Mouse (Mus musculus): ENCODE data around the gene 4931428L18Rik. TPM values are rescaled to one million over a fixed set of nuclear protein-coding genes. Genes with fewer than 3 reads are reported as not detected.

Gene 4931428L18Rik
- total and polyA plus RNA-seq, 2 experiments from 2014 or later = not detected

DNA sequence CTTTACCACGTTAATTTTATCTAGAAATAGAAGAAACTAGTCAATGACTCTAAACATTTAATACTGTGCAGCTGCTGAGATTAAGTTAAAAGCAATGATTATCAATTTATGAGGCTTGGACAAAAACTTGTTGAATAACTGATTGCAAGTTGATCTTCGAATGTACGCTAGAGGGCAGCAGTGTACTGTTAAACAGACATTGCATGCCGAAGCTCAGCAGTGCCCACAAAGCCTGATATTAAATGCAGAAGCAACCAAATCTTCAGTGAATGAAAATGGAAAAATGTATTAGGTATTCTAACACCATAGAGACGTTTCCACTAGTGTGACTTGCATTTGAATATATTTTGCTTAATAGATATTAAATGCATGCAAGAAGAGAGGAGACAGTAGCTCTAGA lies 12.3 kb downstream of the 4931428L18Rik start:
- ATAC-seq (ENCODE audit: low FRiP score) (peak; percentile 74; the same call in 1 of the 2 replicates), DNase-seq (ENCODE audit: low spot score) (peak; percentile 92)
- H3K9me3 ChIP-seq (ENCODE audit: low read length) = no peaks in the 10 kb centered on the region
- H3K4me2 ChIP-seq (ENCODE audit: low read depth, low read length, poor library complexity, severe bottlenecking) = no peak overlapping the region
- no peaks in the 10 kb centered on the region for H3K4me1 ChIP-seq (ENCODE audit: insufficient read depth, low read length)
- 1% methylated on average over 5 of the region's 5 CpGs for WGBS
- no peak overlapping the region for H3K9ac ChIP-seq (replicated peaks; ENCODE audit: low read length, poor library complexity, severe bottlenecking)
- no peaks in the 10 kb centered on the region for H3K36me3 ChIP-seq (ENCODE audit: insufficient read depth, low read length)
- TF ChIP-seq CTCF (IDR thresholded peaks at IDR 0.05) = peak; percentile 93
- no peak overlapping the region for H3K4me3 ChIP-seq (ENCODE audit: low read depth, low read length)
- no peaks in the 10 kb centered on the region for H3K27me3 ChIP-seq (ENCODE audit: insufficient read depth, low read length)
- H3K27ac ChIP-seq (ENCODE audit: low read depth, low read length) = no peak overlapping the region

DNA sequence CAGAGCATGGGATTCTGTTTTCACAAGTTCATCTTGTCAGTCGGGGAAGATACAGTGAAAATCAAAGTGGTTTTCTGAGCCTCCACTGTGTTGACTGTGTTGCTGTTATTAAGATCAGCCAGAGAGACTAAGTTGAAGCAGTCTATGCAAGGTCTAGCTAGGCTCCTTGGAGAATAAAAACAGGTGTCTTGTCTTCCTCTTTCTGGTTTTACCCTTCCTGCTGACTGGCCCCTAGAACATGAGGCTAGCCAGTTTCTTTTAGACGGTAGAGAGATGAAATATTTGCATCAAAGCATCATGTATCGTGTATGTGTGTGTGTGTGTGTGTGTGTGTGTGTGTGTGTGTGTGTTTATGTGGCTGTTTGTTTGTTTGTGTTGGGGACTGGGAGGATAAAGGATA lies 16.7 kb downstream of the 4931428L18Rik start:
- no peak for ATAC-seq (ENCODE audit: low FRiP score)

DNA sequence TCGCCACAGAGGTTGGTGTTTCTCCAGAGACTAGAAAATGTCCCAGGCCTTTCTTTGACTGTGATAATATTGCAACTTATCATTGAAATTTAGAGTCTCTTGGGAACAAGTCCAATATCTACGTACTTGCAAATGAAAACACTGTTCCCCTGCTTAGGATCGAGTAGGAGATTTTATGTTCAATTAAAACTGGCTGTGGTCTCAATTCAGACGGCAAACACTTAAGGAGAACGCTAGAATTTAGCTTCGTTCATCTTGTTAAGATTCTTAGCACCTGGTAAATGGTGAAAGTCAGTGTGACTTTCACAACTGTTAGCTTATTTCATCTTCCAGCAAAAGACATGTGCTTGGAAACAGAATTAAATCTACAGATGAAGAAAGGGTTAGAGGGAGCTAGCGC lies 17.1 kb downstream of the 4931428L18Rik start:
- Histone ChIP-seq H3K27ac (ENCODE audit: low read depth, low read length) (no peak overlapping the region), H3K27me3 (ENCODE audit: insufficient read depth, low read length) (no peaks in the 10 kb centered on the region), H3K4me3 (ENCODE audit: low read depth, low read length) (no peak overlapping the region), H3K9me3 (ENCODE audit: low read length) (no peaks in the 10 kb centered on the region), H3K4me2 (ENCODE audit: low read depth, low read length, poor library complexity, severe bottlenecking) (no peak overlapping the region), H3K4me1 (ENCODE audit: insufficient read depth, low read length) (no peaks in the 10 kb centered on the region), H3K9ac (replicated peaks; ENCODE audit: low read length, poor library complexity, severe bottlenecking) (no peak overlapping the region), H3K36me3 (ENCODE audit: insufficient read depth, low read length) (no peaks in the 10 kb centered on the region)
- no peak for TF ChIP-seq CTCF (IDR thresholded peaks at IDR 0.05)
- ATAC-seq (ENCODE audit: low FRiP score) = no peak
- WGBS = 74% methylated on average over 7 of the region's 7 CpGs
- DNase-seq (ENCODE audit: low spot score) = no peak

More for the DNA sequence above, 16.7 kb downstream of the 4931428L18Rik start:
- DNase-seq (ENCODE audit: low spot score) = no peak
- Histone ChIP-seq H3K27me3 (ENCODE audit: insufficient read depth, low read length) (no peaks in the 10 kb centered on the region), H3K4me1 (ENCODE audit: insufficient read depth, low read length) (no peaks in the 10 kb centered on the region), H3K4me3 (ENCODE audit: low read depth, low read length) (no peak overlapping the region), H3K36me3 (ENCODE audit: insufficient read depth, low read length) (no peaks in the 10 kb centered on the region), H3K27ac (ENCODE audit: low read depth, low read length) (no peak overlapping the region), H3K9me3 (ENCODE audit: low read length) (no peaks in the 10 kb centered on the region), H3K9ac (replicated peaks; ENCODE audit: low read length, poor library complexity, severe bottlenecking) (no peak overlapping the region), H3K4me2 (ENCODE audit: low read depth, low read length, poor library complexity, severe bottlenecking) (no peak overlapping the region)
- WGBS = 68% methylated on average over 3 of the region's 3 CpGs
- no peak for TF ChIP-seq CTCF (IDR thresholded peaks at IDR 0.05)

DNA sequence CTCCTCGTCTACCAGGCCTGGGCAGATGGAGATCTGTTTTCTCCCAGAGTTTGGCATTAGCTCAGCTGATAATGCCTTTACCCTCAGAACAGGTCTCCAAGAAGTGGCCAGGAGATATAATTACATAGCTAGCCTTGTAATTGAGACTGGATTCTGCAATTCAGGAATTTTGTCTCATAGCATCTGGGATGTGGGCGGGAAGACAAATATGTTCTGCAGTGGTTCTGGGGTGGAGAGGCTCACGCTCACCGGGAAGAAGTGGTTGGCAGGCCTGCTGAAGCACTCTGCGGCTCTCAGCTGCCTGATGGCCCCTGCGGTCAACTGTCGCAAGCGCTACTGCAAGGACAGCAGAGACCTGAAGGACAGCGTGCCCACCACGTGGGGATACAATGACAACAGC lies 18.7 kb downstream of the 4931428L18Rik start:
- Histone ChIP-seq H3K4me1 (ENCODE audit: insufficient read depth, low read length) (no peaks in the 10 kb centered on the region), H3K4me2 (ENCODE audit: low read depth, low read length, poor library complexity, severe bottlenecking) (no peak overlapping the region), H3K9me3 (ENCODE audit: low read length) (no peaks in the 10 kb centered on the region), H3K4me3 (ENCODE audit: low read depth, low read length) (no peak overlapping the region), H3K36me3 (ENCODE audit: insufficient read depth, low read length) (no peaks in the 10 kb centered on the region), H3K9ac (replicated peaks; ENCODE audit: low read length, poor library complexity, severe bottlenecking) (no peak overlapping the region), H3K27me3 (ENCODE audit: insufficient read depth, low read length) (no peaks in the 10 kb centered on the region), H3K27ac (ENCODE audit: low read depth, low read length) (no peak overlapping the region)
- TF ChIP-seq CTCF (IDR thresholded peaks at IDR 0.05) = no peak
- 91% methylated on average over 10 of the region's 10 CpGs for WGBS
- DNase-seq (ENCODE audit: low spot score) = no peak
- ATAC-seq (ENCODE audit: low FRiP score) = no peak

DNA sequence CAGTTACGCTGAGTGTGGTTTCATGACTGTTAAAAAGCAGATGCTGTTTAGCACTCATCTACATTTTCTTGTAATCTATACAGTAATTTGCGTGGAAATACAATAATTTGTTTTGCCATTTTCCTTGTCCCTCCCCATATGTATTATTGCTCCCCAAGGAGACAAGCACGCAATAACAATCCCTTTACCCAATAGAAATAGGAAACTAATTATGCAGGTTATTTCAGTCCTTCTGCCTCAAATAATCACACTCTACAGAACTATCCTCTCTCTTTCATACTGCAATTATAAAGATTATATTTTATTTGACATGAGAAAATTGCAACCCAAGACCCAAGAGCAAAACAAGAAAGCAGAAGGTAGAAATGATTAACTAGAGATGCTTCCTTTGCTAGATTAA lies 25.5 kb downstream of the 4931428L18Rik start:
- H3K36me3 ChIP-seq (ENCODE audit: insufficient read depth, low read length) = no peaks in the 10 kb centered on the region
- H3K9ac ChIP-seq (replicated peaks; ENCODE audit: low read length, poor library complexity, severe bottlenecking) = no peak overlapping the region
- no peaks in the 10 kb centered on the region for H3K9me3 ChIP-seq (ENCODE audit: low read length)
- WGBS = 87% methylated on average over 3 of the region's 3 CpGs
- TF ChIP-seq CTCF (IDR thresholded peaks at IDR 0.05) = no peak
- H3K27me3 ChIP-seq (ENCODE audit: insufficient read depth, low read length) = no peaks in the 10 kb centered on the region
- ATAC-seq (ENCODE audit: low FRiP score) (no peak), DNase-seq (ENCODE audit: low spot score) (no peak)
- H3K4me1 ChIP-seq (ENCODE audit: insufficient read depth, low read length) = no peaks in the 10 kb centered on the region
- H3K4me3 ChIP-seq (ENCODE audit: low read depth, low read length) = no peak overlapping the region
- no peak overlapping the region for H3K4me2 ChIP-seq (ENCODE audit: low read depth, low read length, poor library complexity, severe bottlenecking)
- no peak overlapping the region for H3K27ac ChIP-seq (ENCODE audit: low read depth, low read length)

DNA sequence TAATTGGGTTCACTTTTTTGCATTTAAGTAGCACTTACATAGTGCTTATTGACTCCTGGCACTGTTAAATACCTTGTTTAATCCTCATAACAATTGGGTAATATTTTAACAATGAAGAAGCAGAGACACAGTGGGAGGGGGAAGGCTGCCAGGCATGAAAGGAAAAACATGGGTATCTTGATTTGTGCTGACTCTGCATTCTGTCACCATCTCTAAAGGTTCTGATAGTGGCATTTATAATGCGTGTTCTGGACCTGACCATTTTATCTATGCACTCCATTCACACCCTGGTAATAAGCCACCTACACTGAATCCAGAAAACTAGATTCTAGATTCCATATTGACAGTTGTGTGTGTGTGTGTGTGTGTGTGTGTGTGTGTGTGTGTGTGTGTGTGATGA lies 26.9 kb downstream of the 4931428L18Rik start:
- Histone ChIP-seq H3K9me3 (ENCODE audit: low read length) (no peaks in the 10 kb centered on the region), H3K4me3 (ENCODE audit: low read depth, low read length) (no peak overlapping the region), H3K36me3 (ENCODE audit: insufficient read depth, low read length) (no peaks in the 10 kb centered on the region), H3K27me3 (ENCODE audit: insufficient read depth, low read length) (no peaks in the 10 kb centered on the region), H3K9ac (replicated peaks; ENCODE audit: low read length, poor library complexity, severe bottlenecking) (no peak overlapping the region), H3K27ac (ENCODE audit: low read depth, low read length) (no peak overlapping the region), H3K4me2 (ENCODE audit: low read depth, low read length, poor library complexity, severe bottlenecking) (no peak overlapping the region), H3K4me1 (ENCODE audit: insufficient read depth, low read length) (no peaks in the 10 kb centered on the region)
- no peak for TF ChIP-seq CTCF (IDR thresholded peaks at IDR 0.05)
- ATAC-seq (ENCODE audit: low FRiP score) (no peak), DNase-seq (ENCODE audit: low spot score) (no peak)
- WGBS = 79% methylated on average over 1 of the region's 1 CpGs

Measured in midbrain, postnatal 0 days (tissue).